Mouse (Mus musculus) lung, adult 2 months (tissue): ENCODE results near the gene Apbb1ip. TPM values are rescaled to one million over a fixed set of nuclear protein-coding genes. Genes with fewer than 3 reads are reported as not detected.

Source experiments
- DNase-seq: peaks from one replicate; pipeline ENCODE4 v3.0.0; 2022
- H3K4me1 ChIP-seq: fragments of 200-500 bp; 2 replicates; pipeline ENCODE4 v1.6.1; 2011; ENCODE audit warnings: low read length; ENCODE audit not compliant: control insufficient read depth, insufficient read depth
- H3K4me3 ChIP-seq: fragments of 200-500 bp; replicated peaks from 2 replicates; pipeline ENCODE3; 2011; ENCODE audit warnings: low read depth, mild to moderate bottlenecking, control low read depth, low read length; ENCODE audit errors: extremely low read depth
- CTCF ChIP-seq: fragments of 200-500 bp; IDR thresholded peaks from 2 replicates; pipeline ENCODE4 v1.5.1; 2011; ENCODE audit warnings: mild to moderate bottlenecking, low read length, control low read depth; ENCODE audit not compliant: insufficient read depth
- POLR2A ChIP-seq: fragments of 200-500 bp; IDR thresholded peaks from 2 replicates; pipeline ENCODE4 v1.6.1; 2011; ENCODE audit warnings: low read depth, mild to moderate bottlenecking, control low read depth, low read length, borderline replicate concordance; ENCODE audit errors: extremely low read depth
- WGBS: fragments of 180-500 bp; shearing (Covaris S2); methylation state at CpG from one replicate; pipeline ENCODE4 v1.1.7; 2018; 5-methylcytosine and 5-hydroxymethylcytosine counted together
- polyA plus RNA-seq: library from polyadenylated mRNA; depleted of rRNA; stranded (reverse); fragments of >200 nt; gene quantifications from 2 replicates; pipeline ENCODE4 v1.2.3, GENCODE M21; 2012

The Apbb1ip gene
- polyA plus RNA-seq, 1 experiment, result 6.1 TPM

DNA sequence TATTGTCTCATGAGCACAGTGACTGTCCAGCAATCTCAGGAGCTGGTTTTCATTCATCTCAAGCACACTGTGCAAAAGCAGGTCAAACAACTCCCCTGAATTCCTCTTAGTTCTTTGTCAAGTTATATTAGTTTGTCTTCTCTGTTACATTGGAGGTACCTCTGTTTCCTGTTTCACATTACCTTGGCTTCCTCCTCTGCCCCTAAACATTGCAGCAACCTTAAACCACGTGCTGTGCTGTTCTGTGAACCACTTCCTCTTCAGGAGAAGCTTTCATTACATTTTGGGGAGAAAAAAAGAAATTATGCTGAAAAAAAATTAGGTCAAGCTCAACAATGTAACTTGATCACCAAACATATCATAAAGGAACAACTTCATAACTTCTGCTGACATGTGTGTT lies 33.4 kb downstream of the Apbb1ip start:
- DNase-seq, result no peak
- TF ChIP-seq POLR2A (no peak), CTCF (no peak)
- Histone ChIP-seq H3K4me3 (no peak overlapping the region), H3K4me1 (no peaks in the 10 kb centered on the region; the same call in 1 of the 2 replicates)
- WGBS, result 21% methylated on average over 1 of the region's 1 CpGs

GRCm38 (mm10) chr2:22810851-22811250 lies 37.0 kb downstream of the Apbb1ip start:
- H3K4me3 ChIP-seq, result no peak overlapping the region
- WGBS, result 78% methylated on average over 4 of the region's 4 CpGs
- TF ChIP-seq POLR2A, result no peak
- TF ChIP-seq CTCF, result no peak
- H3K4me1 ChIP-seq, result no peaks in the 10 kb centered on the region; the same call in 1 of the 2 replicates
- DNase-seq, result no peak

GRCm38 (mm10) chr2:22811466-22811865 lies 37.6 kb downstream of the Apbb1ip start:
- no peak for TF ChIP-seq POLR2A
- no peak for TF ChIP-seq CTCF

GRCm38 (mm10) chr2:22813921-22814320 lies 40.0 kb downstream of the Apbb1ip start:
- no peaks in the 10 kb centered on the region; the same call in 1 of the 2 replicates for H3K4me1 ChIP-seq
- 58% methylated on average over 5 of the region's 5 CpGs for WGBS
- no peak for DNase-seq
- no peak for TF ChIP-seq POLR2A
- TF ChIP-seq CTCF, result no peak
- no peak overlapping the region for H3K4me3 ChIP-seq

More at GRCm38 (mm10) chr2:22811466-22811865, 37.6 kb downstream of the Apbb1ip start:
- H3K4me1 ChIP-seq, result no peaks in the 10 kb centered on the region; the same call in 1 of the 2 replicates
- H3K4me3 ChIP-seq, result no peak overlapping the region
- WGBS, result 75% methylated on average over 8 of the region's 8 CpGs
- no peak for DNase-seq

DNA sequence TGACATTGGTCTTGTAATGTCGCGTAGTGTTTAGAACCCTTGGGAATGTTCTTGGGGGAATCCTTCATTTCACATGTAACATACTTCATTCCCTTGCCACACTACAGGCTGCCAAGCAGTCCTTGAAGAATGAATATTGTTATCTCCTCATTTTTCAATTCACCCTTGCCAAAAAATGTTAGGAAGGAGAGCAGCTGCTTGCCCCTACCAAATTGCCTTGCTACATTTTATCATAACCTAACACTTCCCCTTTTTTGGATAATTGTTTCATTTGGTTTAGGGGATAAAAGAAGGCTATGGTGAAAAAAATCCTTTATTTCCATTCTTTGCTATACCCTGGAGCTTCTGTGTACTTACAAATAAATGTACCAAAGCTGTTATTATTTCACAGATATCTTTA lies 41.8 kb downstream of the Apbb1ip start:
- Histone ChIP-seq H3K4me1 (no peaks in the 10 kb centered on the region), H3K4me3 (no peak overlapping the region)
- 90% methylated on average over 2 of the region's 2 CpGs for WGBS
- DNase-seq, result no peak
- TF ChIP-seq CTCF, result no peak
- no peak for TF ChIP-seq POLR2A

- no peak for TF ChIP-seq POLR2A
- TF ChIP-seq CTCF, result no peak
- 38% methylated on average over 1 of the region's 1 CpGs for WGBS
- no peak overlapping the region for H3K4me3 ChIP-seq
- no peaks in the 10 kb centered on the region for H3K4me1 ChIP-seq
- DNase-seq, result no peak
Measured at GRCm38 (mm10) chr2:22816231-22816630, 42.3 kb downstream of the Apbb1ip start.

DNA sequence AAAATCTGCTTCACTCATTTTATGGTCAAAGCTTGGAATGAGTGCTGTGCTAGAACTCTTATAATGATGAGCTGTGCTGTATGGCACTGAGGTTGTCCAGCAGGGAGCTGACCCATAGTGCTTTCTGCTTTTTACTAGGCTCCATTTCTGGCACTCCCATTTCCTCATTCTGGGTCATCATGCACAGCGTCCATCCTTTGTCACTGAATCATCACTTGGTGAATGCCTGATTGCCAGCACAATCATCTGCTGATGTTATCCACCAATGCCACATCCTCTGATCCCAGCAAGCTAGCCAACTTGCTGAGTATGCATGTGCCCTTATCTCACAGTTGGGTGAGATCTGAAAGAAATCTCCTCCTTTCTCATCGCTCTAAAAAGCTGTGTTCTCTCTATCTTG lies 48.4 kb downstream of the Apbb1ip start:
- no peak for DNase-seq
- Histone ChIP-seq H3K4me3 (no peak overlapping the region), H3K4me1 (no peaks in the 10 kb centered on the region)
- no peak for TF ChIP-seq POLR2A
- TF ChIP-seq CTCF, result no peak
- 47% methylated on average over 2 of the region's 2 CpGs for WGBS

GRCm38 (mm10) chr2:22845514-22845913 lies 71.6 kb downstream of the Apbb1ip start:
- 80% methylated on average over 4 of the region's 4 CpGs for WGBS
- no peak for TF ChIP-seq POLR2A
- TF ChIP-seq CTCF, result no peak
- Histone ChIP-seq H3K4me3 (no peak overlapping the region), H3K4me1 (no peaks in the 10 kb centered on the region)
- DNase-seq, result no peak

DNA sequence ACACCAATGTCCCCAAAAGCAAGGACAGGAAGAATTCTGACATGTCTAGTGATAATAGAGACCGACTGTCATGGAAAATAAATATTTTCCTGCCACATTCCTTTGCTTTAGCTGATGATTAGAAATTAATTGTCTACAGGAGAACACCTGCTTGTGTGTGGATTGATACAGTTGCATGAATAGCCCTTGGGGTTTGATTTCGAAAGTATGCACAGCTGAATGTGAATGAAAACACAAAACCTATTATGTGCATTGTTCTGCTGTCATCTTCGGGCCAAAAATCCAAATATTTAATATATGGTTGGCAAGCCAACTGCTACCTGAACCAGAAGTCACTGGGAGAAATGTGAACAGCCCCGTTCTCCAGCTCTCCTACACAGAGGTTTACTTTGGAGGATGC lies 78.0 kb downstream of the Apbb1ip start:
- WGBS, result 69% methylated on average over 4 of the region's 4 CpGs
- H3K4me3 ChIP-seq, result no peak overlapping the region
- H3K4me1 ChIP-seq, result no peaks in the 10 kb centered on the region
- TF ChIP-seq POLR2A (no peak), CTCF (no peak)
- no peak for DNase-seq

DNA sequence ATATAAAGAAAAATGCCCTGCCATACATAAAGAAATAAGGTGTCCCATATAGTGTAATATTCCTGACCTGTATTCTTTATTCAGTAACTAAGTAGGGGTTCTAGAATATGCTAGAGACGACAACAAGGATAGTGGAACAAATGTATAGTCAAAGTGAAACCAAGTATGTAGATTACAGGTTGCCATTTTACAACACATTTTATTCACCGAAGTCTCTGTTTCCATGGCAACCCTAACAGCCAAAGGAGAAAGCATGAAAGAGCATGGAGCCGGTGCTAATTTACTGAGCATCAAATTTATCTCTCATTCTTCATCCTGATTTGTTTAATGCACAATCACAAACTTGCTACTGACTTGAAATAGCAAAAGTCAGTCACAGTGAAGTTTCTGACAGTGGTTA lies 83.6 kb downstream of the Apbb1ip start:
- no peak overlapping the region for H3K4me3 ChIP-seq
- no peak for DNase-seq
- no peaks in the 10 kb centered on the region for H3K4me1 ChIP-seq
- 67% methylated on average over 3 of the region's 3 CpGs for WGBS
- TF ChIP-seq POLR2A (no peak), CTCF (no peak)

DNA sequence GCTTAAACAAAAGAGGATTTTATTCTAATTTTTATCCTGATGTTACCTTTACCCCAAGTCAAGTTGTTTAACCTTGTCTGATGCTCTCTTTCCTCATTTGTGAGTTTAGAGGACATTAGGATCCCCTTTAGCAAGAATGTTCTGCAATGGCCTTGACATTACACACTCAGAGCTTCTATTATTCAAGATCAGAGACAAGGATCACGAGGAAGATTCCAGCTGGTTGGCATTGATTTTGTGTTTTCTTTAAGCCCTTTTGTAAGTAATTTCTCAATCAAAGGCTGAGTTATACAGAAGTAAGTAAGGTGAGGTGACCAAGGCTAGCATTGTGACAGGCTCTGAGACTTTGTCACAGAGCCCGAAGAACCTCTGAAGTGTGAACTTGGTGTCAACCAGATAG lies 88.3 kb downstream of the Apbb1ip start:
- Histone ChIP-seq H3K4me1 (no peaks in the 10 kb centered on the region), H3K4me3 (no peak overlapping the region)
- no peak for DNase-seq
- 67% methylated on average over 2 of the region's 2 CpGs for WGBS
- TF ChIP-seq CTCF (no peak), POLR2A (no peak)
